Mouse (Mus musculus) bone marrow macrophage, adult 2 months (primary cell): Measurements from ENCODE around the gene Cd4.

ENCODE experiments used
- CTCF ChIP-seq: IDR thresholded peaks from 2 replicates; pipeline ENCODE4 v1.5.1; 2012; ENCODE audit warnings: low read depth, mild to moderate bottlenecking, low read length, moderate library complexity
- POLR2A ChIP-seq: IDR thresholded peaks from 2 replicates; pipeline ENCODE4 v1.6.1; 2012; ENCODE audit warnings: mild to moderate bottlenecking, low read depth, low read length, borderline replicate concordance

- TF ChIP-seq CTCF = no peak
- TF ChIP-seq POLR2A = no peak
Measured at GRCm38 (mm10) chr6:124822049-124822448, 66.0 kb downstream of the Cd4 start.
